Comparison of ENCODE assay signal across 8 mouse cellular contexts in genomic region chr9:41190745-41191482, GRCm38 (mm10). TPM values are rescaled to one million over a fixed set of nuclear protein-coding genes. Genes with fewer than 3 reads are reported as not detected.
A peak's percentile ranks its signal among the peaks of the same experiment; 100 is the strongest.
DNase-seq lines count a peak whose midpoint lies in the region; ATAC-seq lines count a peak whose summit lies in the region.

No protein-coding gene starts in this region.

- no peak overlapping the region for H3K27ac ChIP-seq in embryonic facial prominence, embryonic 12.5 days
- no peak overlapping the region for H3K27ac ChIP-seq in heart, embryonic 10.5 days
- H3K27ac ChIP-seq in kidney, embryonic 16.5 days (ENCODE audit: low read length), result no peak overlapping the region
- H3K27ac ChIP-seq in limb, embryonic 15.5 days, result no peak overlapping the region

- H3K27me3 ChIP-seq in embryonic facial prominence, embryonic 12.5 days, result no peaks in the 10 kb centered on the region
- H3K27me3 ChIP-seq in heart, embryonic 10.5 days (ENCODE audit: insufficient read depth, poor library complexity, severe bottlenecking), result 0 out of 2 replicates have a peak, but pooled peaks cover 6% of the 10 kb centered on the region
- H3K27me3 ChIP-seq in kidney, embryonic 16.5 days (ENCODE audit: insufficient read depth, low read length), result no peaks in the 10 kb centered on the region
- H3K27me3 ChIP-seq in limb, embryonic 15.5 days, result no peaks in the 10 kb centered on the region
- H3K27me3 ChIP-seq in splenic B cell, adult 2 months (ENCODE audit: control insufficient read depth, insufficient read depth, low read length, poor library complexity, severe bottlenecking), result no peaks in the 10 kb centered on the region

- no peaks in the 10 kb centered on the region for H3K36me3 ChIP-seq in embryonic facial prominence, embryonic 12.5 days
- H3K36me3 ChIP-seq in heart, embryonic 10.5 days, result no peaks in the 10 kb centered on the region
- no peaks in the 10 kb centered on the region for H3K36me3 ChIP-seq in kidney, embryonic 16.5 days (ENCODE audit: insufficient read depth, low read length)
- no peaks in the 10 kb centered on the region for H3K36me3 ChIP-seq in limb, embryonic 15.5 days
- H3K36me3 ChIP-seq in splenic B cell, adult 2 months (ENCODE audit: control insufficient read depth, insufficient read depth, low read length, poor library complexity, severe bottlenecking), result no peaks in the 10 kb centered on the region

- DNase-seq in A20 (ENCODE audit: low read depth, low spot score), result peak; percentile 64
- peak; percentile 71 to 76 for DNase-seq in adrenal gland, postnatal 36 days
- DNase-seq in heart, embryonic 10.5 days (ENCODE audit: low spot score), result peak; percentile 87
- peak; percentile 84 for DNase-seq in naive thymus-derived CD4-positive, alpha-beta T cell, adult 2 months (ENCODE audit: low read depth)
- DNase-seq in splenic B cell, adult 2 months (ENCODE audit: low read depth, low spot score), result peak; percentile 78

- H3K4me3 ChIP-seq in embryonic facial prominence, embryonic 12.5 days, result no peak overlapping the region
- H3K4me3 ChIP-seq in heart, embryonic 10.5 days, result no peak overlapping the region
- H3K4me3 ChIP-seq in kidney, embryonic 16.5 days (ENCODE audit: low read length), result no peak overlapping the region
- no peak overlapping the region for H3K4me3 ChIP-seq in limb, embryonic 15.5 days

- H3K4me1 ChIP-seq in embryonic facial prominence, embryonic 12.5 days, result 0 out of 2 replicates have a peak, but pooled peaks cover 6% of the 10 kb centered on the region
- H3K4me1 ChIP-seq in heart, embryonic 10.5 days, result no peaks in the 10 kb centered on the region
- peaks cover 5% of the 10 kb centered on the region; the same call in 1 of the 2 replicates for H3K4me1 ChIP-seq in kidney, embryonic 16.5 days (ENCODE audit: insufficient read depth, low read length)
- peaks cover 8% of the 10 kb centered on the region; the same call in 1 of the 2 replicates for H3K4me1 ChIP-seq in limb, embryonic 15.5 days

- peak; percentile 43; the same call in 1 of the 2 replicates for ATAC-seq in embryonic facial prominence, embryonic 12.5 days (ENCODE audit: insufficient number of reproducible peaks, insufficient read depth, low FRiP score, low TSS enrichment)
- 0 out of 2 replicates have a peak, but pooled peaks have one; percentile 40 for ATAC-seq in kidney, embryonic 16.5 days (ENCODE audit: low FRiP score, low TSS enrichment)
- ATAC-seq in limb, embryonic 15.5 days (ENCODE audit: insufficient number of reproducible peaks, low FRiP score, low TSS enrichment, low read depth), result 0 out of 2 replicates have a peak, but pooled peaks have one; percentile 25

- H3K9me3 ChIP-seq in embryonic facial prominence, embryonic 12.5 days, result no peaks in the 10 kb centered on the region
- H3K9me3 ChIP-seq in heart, embryonic 10.5 days, result no peaks in the 10 kb centered on the region
- no peaks in the 10 kb centered on the region for H3K9me3 ChIP-seq in kidney, embryonic 16.5 days (ENCODE audit: low read length)
- no peaks in the 10 kb centered on the region for H3K9me3 ChIP-seq in limb, embryonic 15.5 days

- 23% methylated on average over 9 of the region's 9 CpGs for WGBS in embryonic facial prominence, embryonic 12.5 days
- WGBS in heart, embryonic 10.5 days, result 25% methylated on average over 9 of the region's 9 CpGs
- WGBS in kidney, embryonic 16.5 days, result 26% methylated on average over 9 of the region's 9 CpGs
- 17% methylated on average over 9 of the region's 9 CpGs for WGBS in limb, embryonic 15.5 days

- H3K9ac ChIP-seq in embryonic facial prominence, embryonic 12.5 days, result no peak overlapping the region
- no peak overlapping the region for H3K9ac ChIP-seq in kidney, embryonic 16.5 days (replicated peaks; ENCODE audit: low read length)
- no peak overlapping the region for H3K9ac ChIP-seq in limb, embryonic 15.5 days

- H3K4me2 ChIP-seq in embryonic facial prominence, embryonic 12.5 days (replicated peaks), result no peak overlapping the region
- H3K4me2 ChIP-seq in kidney, embryonic 16.5 days (replicated peaks; ENCODE audit: low read depth, low read length), result no peak overlapping the region
- H3K4me2 ChIP-seq in limb, embryonic 15.5 days, result no peak overlapping the region

RNA-seq across cellular contexts. Expression of gene Ubash3b, which starts 29.4 kb away (rescaled TPM):
- 1 to 10 TPM; 1.8 to 2.3 TPM for total RNA-seq in adrenal gland, postnatal 36 days (2021)
- 11.3 and 14.9 TPM in 2 replicates for polyA plus RNA-seq in embryonic facial prominence, embryonic 12.5 days (2016; fragmentation: Nextera tagmentation; extraction: Ambion mirVana)
- 13.3 and 13.8 TPM in 2 replicates for polyA plus RNA-seq in heart, embryonic 10.5 days (2016; fragmentation: Nextera tagmentation; extraction: Ambion mirVana)
- polyA plus RNA-seq in kidney, embryonic 16.5 days (2015; fragmentation: Nextera tagmentation; extraction: Ambion mirVana), result 6.8 and 7.5 TPM in 2 replicates
- polyA plus RNA-seq in limb, embryonic 15.5 days (2015; fragmentation: Nextera tagmentation; extraction: Ambion mirVana), result 6.8 and 7.5 TPM in 2 replicates
